Mouse (Mus musculus) neural tube, embryonic 15.5 days (tissue): ENCODE results near the gene Fam207a. TPM values are rescaled to one million over a fixed set of nuclear protein-coding genes. Genes with fewer than 3 reads are reported as not detected.

Experiments used
- ATAC-seq: fragments of 200-750 bp; cut with Nextera tagmentation; 2 replicates; pipeline ENCODE4 v1.8.0; 2017; ENCODE audit warnings: mild to moderate bottlenecking, moderate TSS enrichment, moderate library complexity; ENCODE audit not compliant: low FRiP score
- H3K27ac ChIP-seq: fragments of 300-500 bp; sonication (generic); replicated peaks from 2 replicates; pipeline ENCODE4 v1.5.1; 2015; ENCODE audit warnings: mild to moderate bottlenecking, inconsistent platforms
- H3K27me3 ChIP-seq: fragments of 300-500 bp; sonication (generic); replicated peaks from 2 replicates; pipeline ENCODE4 v1.6.1; 2015; ENCODE audit warnings: inconsistent platforms
- H3K36me3 ChIP-seq: fragments of 300-500 bp; sonication (generic); 2 replicates; pipeline ENCODE4 v1.6.1; 2015; ENCODE audit warnings: inconsistent platforms
- H3K4me1 ChIP-seq: fragments of 300-500 bp; sonication (generic); 2 replicates; pipeline ENCODE4 v1.6.1; 2015; ENCODE audit warnings: inconsistent platforms
- H3K4me2 ChIP-seq: fragments of 300-500 bp; sonication (generic); 2 replicates; pipeline ENCODE4 v1.6.1; 2015; ENCODE audit warnings: inconsistent platforms, mild to moderate bottlenecking, moderate library complexity
- H3K4me3 ChIP-seq: fragments of 300-500 bp; sonication (generic); replicated peaks from 2 replicates; pipeline ENCODE4 v1.5.1; 2015; ENCODE audit warnings: mild to moderate bottlenecking, inconsistent platforms
- H3K9ac ChIP-seq: fragments of 300-500 bp; sonication (generic); replicated peaks from 2 replicates; pipeline ENCODE4 v1.6.1; 2015; ENCODE audit warnings: mild to moderate bottlenecking, inconsistent platforms
- H3K9me3 ChIP-seq: fragments of 300-500 bp; sonication (generic); replicated peaks from 2 replicates; pipeline ENCODE4 v1.6.1; 2016; ENCODE audit warnings: inconsistent platforms
- WGBS: fragments of 180-500 bp; shearing (Covaris S2); methylation state at CpG from one replicate; pipeline ENCODE4 v1.1.7; 2015; ENCODE audit warnings: mixed read lengths; 5-methylcytosine and 5-hydroxymethylcytosine counted together
- polyA plus RNA-seq: library from polyadenylated mRNA; unstranded; fragments of >200 nt; fragmentation: Nextera tagmentation; extraction: Ambion mirVana; gene quantifications from 2 replicates; pipeline ENCODE4 v1.2.1, GENCODE M21; 2015

Gene Fam207a
- polyA plus RNA-seq, 1 experiment from 2014 or later = 42.6 TPM

DNA sequence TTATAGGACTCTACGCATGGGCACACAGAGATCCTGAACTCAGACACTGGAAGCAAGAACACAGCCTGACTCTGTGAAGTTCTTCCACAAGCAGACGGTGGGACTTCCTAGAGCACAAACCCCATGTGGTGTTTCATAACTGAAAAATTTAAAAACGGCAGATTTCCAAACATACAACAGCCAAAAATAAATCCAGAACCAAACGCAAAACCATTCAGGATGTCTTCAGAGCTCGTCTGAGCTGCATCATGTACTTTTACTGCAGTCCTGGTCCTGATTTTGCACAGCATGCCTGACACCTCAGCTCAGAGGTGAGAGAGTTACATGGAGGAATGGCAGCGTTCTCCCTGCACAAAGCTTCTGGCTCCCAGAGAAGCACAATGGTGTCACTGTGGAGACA, 24.0 kb downstream of the Fam207a start:
- ATAC-seq = no peak
- H3K9ac ChIP-seq = no peak overlapping the region
- 90% methylated on average over 6 of the region's 6 CpGs for WGBS
- H3K27ac ChIP-seq = no peak overlapping the region
- no peaks in the 10 kb centered on the region for H3K4me1 ChIP-seq
- H3K36me3 ChIP-seq = peaks cover 60% of the 10 kb centered on the region
- H3K9me3 ChIP-seq = no peaks in the 10 kb centered on the region
- H3K4me2 ChIP-seq = no peak overlapping the region
- no peak overlapping the region for H3K4me3 ChIP-seq
- no peaks in the 10 kb centered on the region for H3K27me3 ChIP-seq

DNA sequence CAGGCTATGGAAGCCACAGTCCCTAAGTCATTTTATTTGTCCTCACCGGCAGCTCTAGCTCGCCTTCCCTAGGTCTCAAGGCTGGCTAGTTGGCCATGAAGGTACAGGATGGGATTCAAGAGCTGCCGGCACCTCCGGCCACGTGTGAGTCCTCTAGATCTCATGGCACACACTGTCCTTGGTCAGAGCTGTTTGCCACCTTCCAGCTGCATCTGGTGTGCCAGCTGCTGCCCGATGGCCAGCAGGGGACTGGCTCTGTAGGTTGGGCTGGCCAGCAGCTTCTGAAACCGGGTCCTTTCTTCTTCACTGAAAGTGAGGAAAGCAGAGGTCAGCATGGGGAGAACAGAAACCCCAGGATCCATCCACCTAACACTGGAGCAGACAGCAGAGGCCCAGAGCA, 27.4 kb downstream of the Fam207a start:
- no peak overlapping the region for H3K27ac ChIP-seq

DNA sequence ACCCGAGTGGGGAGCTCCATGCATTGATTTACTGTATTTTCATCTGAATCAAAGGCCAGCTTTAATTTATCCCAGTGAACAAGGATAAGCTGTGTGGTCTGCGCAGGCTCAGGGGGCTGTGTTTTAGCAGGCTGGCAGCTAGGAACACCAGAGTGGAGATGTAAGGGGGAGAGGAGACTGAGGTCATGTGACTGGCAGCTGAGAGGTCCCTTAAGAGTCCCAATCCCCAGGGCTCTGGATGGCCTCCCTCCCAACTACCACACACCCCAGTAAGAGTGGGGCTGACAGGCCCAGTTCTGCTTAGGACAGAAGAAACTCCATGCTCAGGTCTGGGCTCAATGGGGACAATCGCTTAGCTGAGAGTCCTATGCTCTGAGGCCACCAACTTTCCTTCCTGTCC, 29.8 kb downstream of the Fam207a start:
- Histone ChIP-seq H3K36me3 (peaks cover 41% of the 10 kb centered on the region), H3K4me3 (no peak overlapping the region), H3K4me2 (no peak overlapping the region), H3K27me3 (no peaks in the 10 kb centered on the region), H3K9me3 (no peaks in the 10 kb centered on the region), H3K9ac (no peak overlapping the region), H3K27ac (no peak overlapping the region), H3K4me1 (no peaks in the 10 kb centered on the region)
- 85% methylated on average over 3 of the region's 3 CpGs for WGBS
- no peak for ATAC-seq

More for the DNA sequence above, 27.4 kb downstream of the Fam207a start:
- no peak for ATAC-seq
- Histone ChIP-seq H3K4me2 (no peak overlapping the region), H3K36me3 (peaks cover 50% of the 10 kb centered on the region), H3K9me3 (no peaks in the 10 kb centered on the region), H3K27me3 (no peaks in the 10 kb centered on the region), H3K4me1 (no peaks in the 10 kb centered on the region), H3K9ac (no peak overlapping the region), H3K4me3 (no peak overlapping the region)
- WGBS = 93% methylated on average over 7 of the region's 7 CpGs

DNA sequence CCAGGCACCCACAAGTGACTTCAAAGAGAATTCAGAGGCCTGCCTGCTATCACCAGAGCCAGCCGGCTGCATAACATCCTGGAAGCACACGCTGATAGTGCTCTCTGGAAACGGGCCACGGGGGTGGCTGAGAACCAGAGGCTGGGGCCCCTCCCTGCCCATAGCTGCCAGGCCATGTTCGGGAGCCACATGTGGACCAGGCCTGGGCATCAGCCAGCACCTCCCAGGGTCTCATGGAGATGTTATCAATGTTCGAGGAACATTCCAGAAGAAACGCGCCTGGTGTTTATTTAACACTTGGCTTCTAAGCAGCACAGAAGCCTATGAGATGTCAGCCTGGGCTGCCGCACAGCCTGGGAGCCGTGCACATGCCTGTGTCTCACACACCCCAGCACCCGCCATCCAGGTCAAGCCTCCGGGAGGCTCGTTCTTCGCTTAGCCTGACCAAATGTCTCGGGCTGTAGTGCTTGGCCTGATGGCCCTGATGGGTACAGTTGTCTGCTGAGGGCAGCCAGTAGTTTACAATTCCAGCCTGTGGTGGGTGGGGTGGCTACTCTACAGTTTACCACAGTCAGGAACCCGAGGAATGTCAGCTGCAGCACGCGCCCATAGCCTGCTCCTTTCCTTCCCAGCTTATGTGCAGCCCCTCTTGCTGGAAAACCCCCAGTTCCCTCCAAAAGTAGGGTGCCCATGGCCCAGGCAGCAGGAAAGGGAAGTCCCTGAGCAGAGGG, 31.2 kb downstream of the Fam207a start:
- no peak for ATAC-seq

DNA sequence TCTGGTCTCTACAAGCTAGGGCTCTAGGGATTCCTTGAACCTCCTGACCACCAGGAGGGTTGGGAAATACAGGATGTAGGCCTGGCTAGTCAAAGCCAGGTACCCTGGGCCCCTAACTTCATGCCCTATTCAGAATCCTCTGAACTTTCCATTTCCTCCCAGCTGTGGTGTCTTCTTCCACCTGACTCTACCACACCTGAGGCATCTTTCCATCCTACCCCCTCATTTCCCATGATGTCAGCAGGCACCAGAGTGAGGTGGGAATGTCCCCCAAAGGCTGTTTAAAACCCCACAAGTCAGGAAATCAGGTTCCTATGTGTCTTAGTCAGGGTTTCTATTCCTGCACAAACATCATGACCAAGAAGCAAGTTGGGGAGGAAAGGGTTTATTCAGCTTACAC, 33.8 kb downstream of the Fam207a start:
- Histone ChIP-seq H3K27me3 (no peaks in the 10 kb centered on the region), H3K4me1 (no peaks in the 10 kb centered on the region), H3K27ac (no peak overlapping the region), H3K9ac (no peak overlapping the region), H3K4me2 (no peak overlapping the region), H3K36me3 (peaks cover 9% of the 10 kb centered on the region; the same call in 1 of the 2 replicates), H3K4me3 (no peak overlapping the region), H3K9me3 (no peaks in the 10 kb centered on the region)
- no peak for ATAC-seq

More for the DNA sequence above, 31.2 kb downstream of the Fam207a start:
- Histone ChIP-seq H3K27me3 (no peaks in the 10 kb centered on the region), H3K36me3 (peaks cover 34% of the 10 kb centered on the region), H3K9ac (no peak overlapping the region), H3K4me1 (no peaks in the 10 kb centered on the region), H3K27ac (no peak overlapping the region), H3K4me2 (no peak overlapping the region), H3K9me3 (no peaks in the 10 kb centered on the region), H3K4me3 (no peak overlapping the region)
- 78% methylated on average over 18 of the region's 18 CpGs for WGBS

DNA sequence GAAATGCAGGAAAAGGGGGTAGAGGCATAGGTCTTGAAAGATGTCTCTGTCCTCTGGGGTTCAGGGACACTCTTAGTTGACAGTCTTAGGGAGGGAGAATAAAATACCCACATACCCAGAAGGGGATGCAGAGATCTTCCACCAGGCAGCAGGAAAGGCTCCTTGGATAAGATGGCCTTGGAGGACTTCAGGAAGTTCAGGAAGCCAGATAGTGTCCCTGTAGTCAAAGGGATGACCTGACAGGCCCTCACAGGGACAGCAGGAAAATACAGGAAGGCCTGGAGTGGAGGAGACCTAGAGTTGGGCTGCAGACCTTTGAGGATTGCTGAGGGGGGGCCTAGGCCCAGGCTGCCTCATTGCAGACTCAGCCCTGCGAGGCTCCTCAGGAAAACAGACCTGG, 35.6 kb downstream of the Fam207a start:
- no peak overlapping the region for H3K27ac ChIP-seq
- H3K36me3 ChIP-seq = no peaks in the 10 kb centered on the region
- H3K4me3 ChIP-seq = no peak overlapping the region
- H3K9me3 ChIP-seq = no peaks in the 10 kb centered on the region
- H3K4me2 ChIP-seq = no peak overlapping the region
- no peaks in the 10 kb centered on the region for H3K27me3 ChIP-seq
- 100% methylated on average over 1 of the region's 1 CpGs for WGBS
- H3K4me1 ChIP-seq = no peaks in the 10 kb centered on the region
- ATAC-seq = no peak
- H3K9ac ChIP-seq = no peak overlapping the region

DNA sequence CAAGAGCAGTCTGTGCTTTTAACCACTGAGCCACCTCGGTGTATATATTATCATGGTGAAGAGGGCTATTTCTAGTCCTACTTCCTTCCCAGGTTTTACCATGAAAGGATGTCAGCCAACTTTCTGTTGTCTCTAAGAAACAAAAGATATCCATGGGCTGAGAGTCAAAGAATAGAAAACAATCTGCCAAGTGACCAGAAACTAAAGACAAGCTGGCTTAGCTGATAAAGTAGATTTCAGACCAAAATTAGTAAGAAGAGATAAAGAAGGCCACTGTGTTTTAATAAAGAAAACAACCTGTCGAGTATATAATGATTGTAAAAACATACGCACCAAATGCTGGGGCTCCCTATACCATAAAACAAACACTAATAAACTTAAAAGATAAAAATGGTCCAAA, 38.7 kb downstream of the Fam207a start:
- no peak overlapping the region for H3K27ac ChIP-seq
- H3K9me3 ChIP-seq = no peaks in the 10 kb centered on the region
- no peaks in the 10 kb centered on the region for H3K27me3 ChIP-seq
- H3K36me3 ChIP-seq = no peaks in the 10 kb centered on the region
- H3K4me1 ChIP-seq = no peaks in the 10 kb centered on the region
- no peak for ATAC-seq
- WGBS = 91% methylated on average over 3 of the region's 3 CpGs
- H3K4me3 ChIP-seq = no peak overlapping the region
- H3K4me2 ChIP-seq = no peak overlapping the region
- H3K9ac ChIP-seq = no peak overlapping the region

DNA sequence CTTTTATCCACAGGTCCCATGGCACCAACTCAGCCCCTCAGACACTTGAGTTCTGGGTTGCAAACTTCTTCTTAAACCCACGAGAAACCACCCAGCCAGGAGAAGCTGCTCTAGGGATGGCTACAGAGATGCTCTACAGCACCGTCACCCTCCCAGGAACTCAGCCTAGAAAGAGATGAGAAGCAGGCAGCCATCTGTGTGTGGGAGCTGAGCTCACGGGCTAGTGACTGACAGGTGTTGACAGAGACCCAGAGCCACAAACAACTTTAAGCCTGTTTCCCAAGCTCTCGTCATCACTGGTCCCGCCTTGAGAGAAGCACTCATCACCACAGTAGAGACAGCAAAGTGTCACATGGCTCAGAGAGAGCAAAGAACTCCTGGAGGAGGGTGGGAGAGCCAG, 43.4 kb downstream of the Fam207a start:
- Histone ChIP-seq H3K9me3 (no peaks in the 10 kb centered on the region), H3K4me1 (no peaks in the 10 kb centered on the region), H3K27me3 (no peaks in the 10 kb centered on the region), H3K4me3 (no peak overlapping the region), H3K4me2 (no peak overlapping the region), H3K27ac (no peak overlapping the region), H3K9ac (no peak overlapping the region), H3K36me3 (no peaks in the 10 kb centered on the region)
- 89% methylated on average over 5 of the region's 5 CpGs for WGBS
- no peak for ATAC-seq

DNA sequence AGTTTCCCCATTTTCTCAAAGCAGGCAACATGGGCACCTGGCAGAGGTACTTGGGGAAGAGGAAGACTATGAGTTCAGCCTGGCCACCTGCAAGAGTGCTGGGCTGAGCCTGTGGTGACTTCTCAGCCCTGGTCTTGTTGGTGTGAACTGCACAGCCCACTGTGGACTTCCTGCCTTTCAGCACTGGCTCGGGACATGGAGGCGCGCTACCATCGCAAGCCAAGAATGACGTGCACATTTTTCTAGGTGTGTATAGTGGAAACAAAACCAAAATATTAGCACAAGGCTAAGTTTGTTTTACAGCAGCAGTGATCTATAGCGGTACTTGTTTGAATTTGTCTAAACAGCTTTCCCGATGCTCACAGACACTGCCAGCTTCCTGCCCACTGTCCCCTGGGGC, 44.1 kb downstream of the Fam207a start:
- no peaks in the 10 kb centered on the region for H3K27me3 ChIP-seq
- H3K36me3 ChIP-seq = no peaks in the 10 kb centered on the region
- H3K4me2 ChIP-seq = no peak overlapping the region
- no peaks in the 10 kb centered on the region for H3K4me1 ChIP-seq
- H3K27ac ChIP-seq = no peak overlapping the region
- no peak for ATAC-seq
- no peak overlapping the region for H3K4me3 ChIP-seq
- H3K9ac ChIP-seq = no peak overlapping the region
- WGBS = 84% methylated on average over 7 of the region's 7 CpGs
- H3K9me3 ChIP-seq = no peaks in the 10 kb centered on the region

DNA sequence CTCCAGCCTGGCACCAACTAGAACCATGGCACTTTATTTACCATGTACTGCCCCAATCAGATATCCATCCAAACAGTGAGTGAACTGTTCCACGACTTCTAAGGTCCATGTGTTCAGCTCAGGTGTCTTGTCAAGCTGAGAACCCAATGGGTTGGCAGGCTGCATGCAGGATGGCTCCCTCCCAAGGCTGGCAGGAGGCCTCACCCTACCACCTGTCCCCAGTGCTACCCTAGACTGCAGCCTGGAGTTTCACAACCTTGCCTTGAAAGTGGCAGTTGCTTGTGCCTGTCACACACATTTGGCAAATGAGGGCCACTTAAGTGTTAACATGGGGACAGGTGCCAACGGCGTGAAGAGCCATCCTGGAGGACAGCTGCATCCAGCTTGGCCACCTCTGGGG, 44.8 kb downstream of the Fam207a start:
- 79% methylated on average over 3 of the region's 3 CpGs for WGBS
- no peak overlapping the region for H3K4me3 ChIP-seq
- no peak overlapping the region for H3K4me2 ChIP-seq
- no peak for ATAC-seq
- no peaks in the 10 kb centered on the region for H3K9me3 ChIP-seq
- H3K36me3 ChIP-seq = no peaks in the 10 kb centered on the region
- no peak overlapping the region for H3K9ac ChIP-seq
- no peaks in the 10 kb centered on the region for H3K4me1 ChIP-seq
- H3K27me3 ChIP-seq = no peaks in the 10 kb centered on the region
- no peak overlapping the region for H3K27ac ChIP-seq

DNA sequence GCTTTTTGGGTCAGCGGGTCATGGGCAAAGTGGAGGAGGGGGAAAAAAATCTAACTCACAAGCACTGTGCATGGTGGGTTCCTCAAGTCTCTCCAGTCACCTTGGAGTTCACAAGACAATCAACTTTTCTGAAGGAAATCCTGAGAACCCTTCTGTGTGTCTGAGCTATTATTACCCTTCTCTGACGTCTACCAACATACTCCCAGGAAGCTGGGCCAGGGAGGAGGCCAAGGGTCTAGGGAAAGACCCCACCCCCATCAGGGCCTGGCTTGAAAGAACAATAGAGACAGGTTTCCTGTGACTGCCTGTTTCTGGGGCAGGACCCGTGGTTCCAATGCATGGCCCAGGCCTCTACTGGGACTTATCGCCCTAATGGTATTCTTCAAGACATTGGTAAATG, 46.9 kb downstream of the Fam207a start:
- H3K27ac ChIP-seq = no peak overlapping the region
- WGBS = 72% methylated on average over 4 of the region's 4 CpGs
- H3K4me2 ChIP-seq = no peak overlapping the region
- no peak overlapping the region for H3K9ac ChIP-seq
- no peaks in the 10 kb centered on the region for H3K27me3 ChIP-seq
- no peak for ATAC-seq
- no peaks in the 10 kb centered on the region for H3K9me3 ChIP-seq
- H3K4me1 ChIP-seq = no peaks in the 10 kb centered on the region
- no peak overlapping the region for H3K4me3 ChIP-seq
- H3K36me3 ChIP-seq = no peaks in the 10 kb centered on the region

DNA sequence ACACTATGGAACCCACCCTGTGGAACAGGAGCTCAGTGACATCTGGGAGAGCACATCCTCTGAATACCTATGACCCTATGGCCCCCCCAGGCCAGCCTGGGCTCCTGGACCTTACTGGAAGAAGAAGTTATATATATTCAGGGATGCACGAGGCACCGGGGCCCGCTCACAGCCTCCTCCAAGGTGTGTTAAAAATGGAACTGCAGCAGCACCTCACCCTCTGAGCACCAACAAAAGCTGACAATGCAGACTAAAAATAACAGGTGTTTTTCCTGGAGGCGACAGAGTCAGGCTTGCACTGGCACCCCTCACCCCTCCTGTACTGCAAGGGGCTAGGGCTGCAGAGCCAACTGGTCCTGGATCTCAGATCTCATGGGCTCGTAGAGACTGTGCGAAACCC, 48.2 kb downstream of the Fam207a start:
- ATAC-seq = no peak
- Histone ChIP-seq H3K9me3 (no peaks in the 10 kb centered on the region), H3K9ac (no peak overlapping the region), H3K4me1 (no peaks in the 10 kb centered on the region), H3K4me3 (no peak overlapping the region), H3K27me3 (no peaks in the 10 kb centered on the region), H3K36me3 (no peaks in the 10 kb centered on the region), H3K27ac (no peak overlapping the region), H3K4me2 (no peak overlapping the region)
- 86% methylated on average over 6 of the region's 6 CpGs for WGBS

DNA sequence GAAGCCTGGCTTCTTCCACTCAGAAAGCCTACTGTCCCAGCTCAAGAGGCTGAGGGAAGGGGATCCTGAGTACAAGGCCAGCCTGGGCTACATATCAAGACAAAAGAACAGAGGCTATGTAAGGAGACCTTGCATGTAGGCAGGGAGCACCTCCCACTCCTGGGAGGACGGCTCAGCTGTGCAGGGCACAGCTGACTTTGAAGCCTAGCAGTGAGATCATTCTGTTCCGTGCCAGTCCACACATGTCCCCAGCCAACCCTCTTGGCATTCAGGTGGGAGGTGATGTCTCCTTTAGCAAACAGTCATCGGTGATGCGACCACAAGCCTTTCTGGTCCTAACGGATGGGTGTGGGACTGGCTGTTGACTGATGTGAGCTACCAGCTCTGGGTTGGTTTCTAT, 49.7 kb downstream of the Fam207a start:
- Histone ChIP-seq H3K9ac (no peak overlapping the region), H3K27ac (no peak overlapping the region), H3K4me3 (no peak overlapping the region), H3K27me3 (no peaks in the 10 kb centered on the region), H3K4me2 (no peak overlapping the region), H3K9me3 (no peaks in the 10 kb centered on the region), H3K4me1 (no peaks in the 10 kb centered on the region), H3K36me3 (no peaks in the 10 kb centered on the region)
- no peak for ATAC-seq
- 82% methylated on average over 5 of the region's 5 CpGs for WGBS
